Mouse (Mus musculus): ENCODE results near the gene Hsf5. TPM values are rescaled to one million over a fixed set of nuclear protein-coding genes. Genes with fewer than 3 reads are reported as not detected.

The Hsf5 gene
- polyA plus RNA-seq, 1 experiment from 2014 or later = 0.39 TPM

DNA sequence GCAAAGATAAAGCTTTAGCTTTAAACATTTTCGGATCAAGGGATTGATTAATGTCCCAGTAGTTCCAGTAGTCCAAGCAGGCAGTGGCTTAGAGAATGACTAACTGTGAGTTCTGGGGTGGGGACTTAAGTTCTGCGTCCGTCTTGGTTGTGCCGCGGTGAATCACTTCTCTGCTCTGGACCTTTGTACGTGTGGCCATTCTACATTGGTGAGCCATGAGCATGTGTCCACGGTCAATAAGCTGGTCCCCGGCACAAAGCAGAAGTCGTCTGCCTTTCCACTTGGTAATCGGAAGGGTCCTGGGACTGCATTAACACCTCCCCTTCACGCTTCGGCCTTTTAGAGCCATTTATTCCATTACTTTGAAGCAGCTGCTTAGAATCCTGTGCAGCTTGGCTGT lies 65.1 kb downstream of the Hsf5 start:
- 79% methylated on average over 12 of the region's 12 CpGs for WGBS
- H3K4me3 ChIP-seq (ENCODE audit: low read depth, low read length) = no peak overlapping the region
- H3K4me1 ChIP-seq (replicated peaks; ENCODE audit: control insufficient read depth, insufficient read depth, low read length) = no peaks in the 10 kb centered on the region
- H3K4me2 ChIP-seq (replicated peaks; ENCODE audit: low read depth, low read length) = no peak overlapping the region
- H3K9ac ChIP-seq (ENCODE audit: low read depth, low read length) = no peak overlapping the region
- H3K36me3 ChIP-seq (ENCODE audit: control insufficient read depth, insufficient read depth, low read length) = no peaks in the 10 kb centered on the region
- DNase-seq (ENCODE audit: low spot score) (no peak), ATAC-seq (ENCODE audit: low FRiP score) (no peak)
- no peaks in the 10 kb centered on the region for H3K27me3 ChIP-seq (ENCODE audit: control insufficient read depth, insufficient read depth, low read length)
- no peak overlapping the region for H3K27ac ChIP-seq (ENCODE audit: low read depth, low read length)
- H3K9me3 ChIP-seq (ENCODE audit: control insufficient read depth, low read length) = no peaks in the 10 kb centered on the region

DNA sequence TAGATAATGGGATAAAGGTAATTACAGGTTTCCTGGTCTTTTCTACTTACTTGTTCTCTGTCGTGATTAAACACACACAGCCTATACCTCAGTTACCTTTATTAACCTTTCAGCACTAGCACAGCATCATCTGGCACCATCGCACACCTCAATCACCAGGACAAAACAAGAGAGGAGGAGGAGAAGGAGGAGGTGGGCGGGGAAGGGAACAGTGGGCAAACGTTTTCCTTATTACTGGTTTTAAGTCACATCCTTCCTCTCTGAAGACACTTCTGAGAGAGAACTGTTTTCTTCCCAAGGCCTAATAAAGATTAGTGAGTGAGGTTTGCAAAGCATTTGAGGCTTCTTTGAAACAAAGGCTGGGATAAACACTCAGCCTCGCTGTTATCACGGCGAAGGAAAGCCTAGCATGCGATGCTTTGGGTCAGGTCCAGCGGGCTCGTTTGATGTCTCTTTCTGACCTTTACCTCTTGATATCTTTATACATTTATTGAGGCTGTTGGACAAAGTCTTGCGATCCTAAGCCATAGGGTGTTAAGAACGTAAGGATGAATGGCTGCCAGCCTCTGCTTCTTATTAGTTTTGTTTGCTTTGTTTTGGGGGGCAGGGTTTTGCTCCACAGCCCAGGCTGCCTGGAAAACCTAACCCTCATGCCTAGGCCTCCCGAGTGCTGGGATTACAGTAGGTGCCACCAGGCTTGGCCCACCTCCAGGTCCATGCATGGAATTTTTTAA lies 66.0 kb downstream of the Hsf5 start:
- no peak overlapping the region for H3K4me3 ChIP-seq (ENCODE audit: low read depth, low read length)
- WGBS = 64% methylated on average over 13 of the region's 13 CpGs
- ATAC-seq (ENCODE audit: low FRiP score) (no peak), DNase-seq (ENCODE audit: low spot score) (no peak)
- no peak overlapping the region for H3K27ac ChIP-seq (ENCODE audit: low read depth, low read length)
- no peaks in the 10 kb centered on the region for H3K36me3 ChIP-seq (ENCODE audit: control insufficient read depth, insufficient read depth, low read length)
- no peak overlapping the region for H3K9ac ChIP-seq (ENCODE audit: low read depth, low read length)
- H3K9me3 ChIP-seq (ENCODE audit: control insufficient read depth, low read length) = no peaks in the 10 kb centered on the region
- H3K4me2 ChIP-seq (replicated peaks; ENCODE audit: low read depth, low read length) = no peak overlapping the region
- H3K4me1 ChIP-seq (replicated peaks; ENCODE audit: control insufficient read depth, insufficient read depth, low read length) = no peaks in the 10 kb centered on the region
- H3K27me3 ChIP-seq (ENCODE audit: control insufficient read depth, insufficient read depth, low read length) = no peaks in the 10 kb centered on the region

DNA sequence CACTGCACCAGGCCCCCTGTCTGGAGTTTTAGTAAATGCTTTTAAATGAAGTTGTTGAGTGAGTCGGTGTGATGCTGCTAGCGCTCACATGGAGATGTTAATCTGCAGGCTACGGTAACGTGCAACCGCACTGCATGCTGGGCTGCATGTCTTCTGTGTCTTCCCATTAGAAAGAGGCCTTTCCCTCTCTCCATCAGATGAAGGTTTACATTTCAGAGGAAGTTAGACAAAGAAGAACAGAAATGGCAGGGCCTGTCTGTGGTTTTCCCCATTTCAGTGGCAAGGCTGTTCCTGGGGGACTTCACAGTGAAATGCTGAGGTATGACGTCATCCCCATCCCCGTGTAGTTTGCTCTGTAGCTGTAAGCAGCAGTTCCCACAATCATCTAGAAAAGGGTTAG lies 69.4 kb downstream of the Hsf5 start:
- H3K27me3 ChIP-seq (ENCODE audit: control insufficient read depth, insufficient read depth, low read length) = no peaks in the 10 kb centered on the region
- H3K4me1 ChIP-seq (replicated peaks; ENCODE audit: control insufficient read depth, insufficient read depth, low read length) = no peaks in the 10 kb centered on the region
- no peak overlapping the region for H3K27ac ChIP-seq (ENCODE audit: low read depth, low read length)
- H3K4me3 ChIP-seq (ENCODE audit: low read depth, low read length) = no peak overlapping the region
- ATAC-seq (ENCODE audit: low FRiP score) (no peak), DNase-seq (ENCODE audit: low spot score) (no peak)
- H3K9ac ChIP-seq (ENCODE audit: low read depth, low read length) = no peak overlapping the region
- no peaks in the 10 kb centered on the region for H3K36me3 ChIP-seq (ENCODE audit: control insufficient read depth, insufficient read depth, low read length)
- 66% methylated on average over 7 of the region's 7 CpGs for WGBS
- no peaks in the 10 kb centered on the region for H3K9me3 ChIP-seq (ENCODE audit: control insufficient read depth, low read length)
- no peak overlapping the region for H3K4me2 ChIP-seq (replicated peaks; ENCODE audit: low read depth, low read length)

DNA sequence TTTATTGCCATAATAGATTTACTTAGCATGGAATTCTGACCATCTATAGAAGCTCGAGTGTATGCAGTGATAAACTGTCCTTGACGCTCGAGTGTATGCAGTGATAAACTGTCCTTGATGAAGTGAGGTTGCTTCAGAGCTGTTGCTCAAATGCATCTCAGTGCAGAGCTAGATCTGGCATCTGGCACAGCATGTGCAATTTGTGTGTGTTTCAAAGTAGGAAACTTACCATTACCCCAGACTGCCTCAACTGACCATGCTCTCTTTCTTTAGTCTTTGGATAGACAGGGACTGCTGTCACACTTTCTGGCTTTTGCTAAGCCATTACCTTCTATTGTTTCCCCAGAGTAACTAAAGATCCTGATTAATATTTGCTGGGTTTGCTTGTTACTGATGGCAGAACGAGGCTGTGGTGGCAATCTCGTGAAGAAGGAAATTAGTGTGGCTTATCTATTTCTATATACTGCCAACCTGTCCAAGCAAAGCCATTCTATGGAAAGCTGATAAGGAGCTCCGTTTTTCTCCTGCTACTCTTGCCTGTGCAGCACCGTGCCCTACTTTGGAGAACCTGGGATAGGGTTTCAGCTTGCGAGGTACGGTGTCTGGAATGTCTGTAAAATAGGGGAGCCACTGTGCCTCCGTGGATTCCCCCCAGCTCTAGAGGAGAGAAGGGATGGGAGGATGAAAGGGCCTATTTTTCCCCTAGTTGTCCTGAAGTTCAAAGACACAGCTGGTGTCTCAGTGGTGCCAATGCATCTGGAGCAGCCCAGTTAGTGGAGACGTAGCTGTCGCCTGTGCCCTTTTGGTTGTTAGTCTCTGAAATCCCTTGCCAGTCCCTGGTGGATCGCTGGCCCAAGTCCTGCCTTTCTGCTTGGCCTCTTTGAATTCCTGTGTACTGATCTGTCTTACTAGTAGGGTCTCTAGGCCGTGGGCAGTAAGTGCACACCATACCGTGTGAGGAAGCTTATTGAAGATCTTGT lies 70.6 kb downstream of the Hsf5 start:
- Histone ChIP-seq H3K27me3 (ENCODE audit: control insufficient read depth, insufficient read depth, low read length) (no peaks in the 10 kb centered on the region), H3K36me3 (ENCODE audit: control insufficient read depth, insufficient read depth, low read length) (no peaks in the 10 kb centered on the region), H3K4me3 (ENCODE audit: low read depth, low read length) (no peak overlapping the region), H3K9ac (ENCODE audit: low read depth, low read length) (no peak overlapping the region), H3K9me3 (ENCODE audit: control insufficient read depth, low read length) (no peaks in the 10 kb centered on the region), H3K4me1 (replicated peaks; ENCODE audit: control insufficient read depth, insufficient read depth, low read length) (no peaks in the 10 kb centered on the region), H3K4me2 (replicated peaks; ENCODE audit: low read depth, low read length) (no peak overlapping the region), H3K27ac (ENCODE audit: low read depth, low read length) (no peak overlapping the region)
- DNase-seq (ENCODE audit: low spot score) = no peak
- ATAC-seq (ENCODE audit: low FRiP score) = no peak
- 72% methylated on average over 15 of the region's 15 CpGs for WGBS

DNA sequence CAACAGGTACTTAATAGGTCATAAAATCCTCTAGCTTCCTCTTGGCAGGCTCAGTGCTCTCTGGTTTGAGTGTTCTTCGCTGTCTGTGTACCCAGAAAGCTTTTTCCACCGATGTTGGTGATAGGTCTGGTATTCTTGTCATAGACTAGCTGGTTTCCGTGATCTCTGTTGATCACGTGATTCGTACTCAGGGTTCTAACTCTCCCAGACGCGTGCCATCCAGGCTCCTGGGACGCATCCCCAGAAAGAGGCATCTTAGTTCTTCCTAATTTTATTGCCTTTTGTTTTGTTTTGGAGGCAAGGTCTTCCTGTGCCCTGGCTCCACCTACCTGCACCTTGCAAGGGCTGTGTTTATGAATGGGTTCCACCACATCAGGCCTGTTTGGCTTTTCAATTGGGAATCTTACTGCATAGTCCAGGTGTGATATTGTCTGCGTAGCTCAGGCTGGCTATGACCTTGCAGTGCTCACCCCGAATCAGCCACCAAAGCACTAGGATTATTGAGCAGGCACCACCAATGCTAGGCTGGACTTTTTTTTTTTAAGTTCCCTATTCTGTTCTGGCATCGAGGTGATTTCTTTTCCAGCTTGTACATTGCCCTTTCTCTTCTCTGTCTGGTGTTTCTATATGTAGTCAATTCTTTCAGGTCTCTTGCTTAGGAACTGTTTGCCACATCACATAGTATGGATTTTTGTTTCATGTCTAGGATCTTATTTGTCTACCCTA lies 71.7 kb downstream of the Hsf5 start:
- ATAC-seq (ENCODE audit: low FRiP score) (no peak), DNase-seq (ENCODE audit: low spot score) (no peak)
- H3K9me3 ChIP-seq (ENCODE audit: control insufficient read depth, low read length) = no peaks in the 10 kb centered on the region
- no peak overlapping the region for H3K4me2 ChIP-seq (replicated peaks; ENCODE audit: low read depth, low read length)
- H3K9ac ChIP-seq (ENCODE audit: low read depth, low read length) = no peak overlapping the region
- H3K27me3 ChIP-seq (ENCODE audit: control insufficient read depth, insufficient read depth, low read length) = no peaks in the 10 kb centered on the region
- no peaks in the 10 kb centered on the region for H3K4me1 ChIP-seq (replicated peaks; ENCODE audit: control insufficient read depth, insufficient read depth, low read length)
- H3K36me3 ChIP-seq (ENCODE audit: control insufficient read depth, insufficient read depth, low read length) = no peaks in the 10 kb centered on the region
- no peak overlapping the region for H3K27ac ChIP-seq (ENCODE audit: low read depth, low read length)
- WGBS = 90% methylated on average over 11 of the region's 11 CpGs
- H3K4me3 ChIP-seq (ENCODE audit: low read depth, low read length) = no peak overlapping the region

DNA sequence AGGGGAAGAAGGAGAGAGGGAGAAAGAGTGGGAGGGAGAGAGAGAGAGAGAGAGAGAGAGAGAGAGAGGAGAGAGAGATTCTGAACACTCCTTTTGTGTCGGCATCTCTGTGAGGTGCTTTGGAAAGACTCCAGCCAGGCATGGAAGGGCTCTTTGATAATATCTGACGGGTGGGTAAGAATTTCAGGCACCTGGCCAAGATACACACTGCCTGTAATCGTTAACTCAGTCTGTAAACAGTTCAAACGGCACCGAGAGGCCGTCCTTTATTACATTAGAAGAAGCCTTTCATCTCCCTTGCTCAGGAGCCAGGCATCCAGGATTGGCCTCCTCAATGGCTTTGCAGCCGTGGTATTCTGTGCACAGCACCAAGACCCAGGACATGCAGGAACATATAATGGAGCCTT lies 72.4 kb downstream of the Hsf5 start:
- Histone ChIP-seq H3K4me3 (ENCODE audit: low read depth, low read length) (no peak overlapping the region), H3K27me3 (ENCODE audit: control insufficient read depth, insufficient read depth, low read length) (no peaks in the 10 kb centered on the region), H3K4me1 (replicated peaks; ENCODE audit: control insufficient read depth, insufficient read depth, low read length) (no peaks in the 10 kb centered on the region), H3K27ac (ENCODE audit: low read depth, low read length) (no peak overlapping the region), H3K9ac (ENCODE audit: low read depth, low read length) (no peak overlapping the region), H3K36me3 (ENCODE audit: control insufficient read depth, insufficient read depth, low read length) (no peaks in the 10 kb centered on the region), H3K4me2 (replicated peaks; ENCODE audit: low read depth, low read length) (no peak overlapping the region), H3K9me3 (ENCODE audit: control insufficient read depth, low read length) (no peaks in the 10 kb centered on the region)
- ATAC-seq (ENCODE audit: low FRiP score) = no peak
- DNase-seq (ENCODE audit: low spot score) = no peak
- WGBS = 49% methylated on average over 7 of the region's 7 CpGs

DNA sequence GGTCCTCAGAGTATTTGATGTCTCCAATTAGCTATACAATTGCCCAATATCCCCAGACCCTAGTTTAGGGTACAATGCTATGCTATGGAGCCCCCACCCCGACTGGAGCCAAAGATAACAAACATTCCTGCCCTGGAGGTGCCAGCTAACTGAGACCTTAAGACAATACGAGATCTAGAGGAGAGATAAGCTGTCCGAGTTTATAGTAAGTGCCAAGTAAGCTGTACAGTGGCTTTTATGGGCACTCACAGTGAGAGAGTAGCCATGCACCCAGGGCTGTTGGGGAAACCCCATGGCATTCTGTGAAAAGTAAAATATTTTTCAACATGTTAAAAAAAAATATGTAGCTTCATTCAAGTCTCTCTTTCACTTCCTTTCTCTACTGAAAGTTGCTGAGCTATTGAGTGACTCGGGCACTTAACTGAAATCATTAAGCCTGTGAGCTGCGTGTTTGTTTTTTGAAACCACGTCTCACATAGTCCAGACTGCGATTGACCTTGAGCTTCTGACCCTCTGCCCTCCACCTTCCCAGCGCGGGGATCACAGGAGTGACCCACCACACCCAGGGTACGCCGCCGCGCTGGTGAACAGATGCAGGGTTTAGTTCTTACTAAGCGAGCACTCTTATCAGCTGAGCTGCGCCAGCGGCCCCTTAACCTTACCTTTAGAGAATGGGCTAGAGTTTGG lies 73.2 kb downstream of the Hsf5 start:
- DNase-seq (ENCODE audit: low spot score) = no peak
- H3K4me2 ChIP-seq (replicated peaks; ENCODE audit: low read depth, low read length) = no peak overlapping the region
- WGBS = 77% methylated on average over 16 of the region's 16 CpGs
- no peaks in the 10 kb centered on the region for H3K9me3 ChIP-seq (ENCODE audit: control insufficient read depth, low read length)
- no peak overlapping the region for H3K9ac ChIP-seq (ENCODE audit: low read depth, low read length)
- H3K4me1 ChIP-seq (replicated peaks; ENCODE audit: control insufficient read depth, insufficient read depth, low read length) = no peaks in the 10 kb centered on the region
- no peak overlapping the region for H3K4me3 ChIP-seq (ENCODE audit: low read depth, low read length)
- H3K36me3 ChIP-seq (ENCODE audit: control insufficient read depth, insufficient read depth, low read length) = no peaks in the 10 kb centered on the region
- H3K27me3 ChIP-seq (ENCODE audit: control insufficient read depth, insufficient read depth, low read length) = no peaks in the 10 kb centered on the region
- H3K27ac ChIP-seq (ENCODE audit: low read depth, low read length) = no peak overlapping the region
- ATAC-seq (ENCODE audit: low FRiP score) = no peak

DNA sequence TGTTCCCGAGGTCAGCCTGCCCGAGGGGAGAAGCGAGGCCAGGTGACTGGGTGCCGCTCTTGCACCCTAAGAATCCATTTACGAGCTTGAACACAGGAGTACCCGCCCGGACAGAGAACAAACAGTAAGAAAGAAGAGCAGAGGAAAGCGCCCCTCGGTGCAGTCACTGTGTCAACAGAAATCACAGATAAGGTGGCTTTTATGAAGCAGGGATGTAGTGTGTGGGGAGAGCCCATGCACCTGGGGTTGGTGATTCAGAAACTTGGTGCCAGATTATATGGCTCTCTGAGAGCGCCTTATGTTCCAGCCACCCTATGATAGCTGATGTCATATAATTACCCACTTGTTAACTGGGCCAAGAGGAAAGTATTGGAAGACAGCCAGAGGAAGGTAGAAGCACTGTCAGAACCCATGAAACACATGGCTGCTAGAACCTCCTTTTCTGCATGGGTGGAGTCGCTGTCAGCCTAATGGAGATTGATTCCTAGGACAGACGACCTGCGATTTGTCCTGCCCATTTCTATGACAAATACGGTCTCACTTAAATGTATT lies 80.2 kb downstream of the Hsf5 start:
- no peaks in the 10 kb centered on the region for H3K36me3 ChIP-seq (ENCODE audit: control insufficient read depth, insufficient read depth, low read length)
- no peaks in the 10 kb centered on the region for H3K4me1 ChIP-seq (replicated peaks; ENCODE audit: control insufficient read depth, insufficient read depth, low read length)

More for the DNA sequence above, 80.2 kb downstream of the Hsf5 start:
- Histone ChIP-seq H3K27ac (ENCODE audit: low read depth, low read length) (no peak overlapping the region), H3K27me3 (ENCODE audit: control insufficient read depth, insufficient read depth, low read length) (no peaks in the 10 kb centered on the region), H3K4me2 (replicated peaks; ENCODE audit: low read depth, low read length) (no peak overlapping the region), H3K9ac (ENCODE audit: low read depth, low read length) (no peak overlapping the region), H3K9me3 (ENCODE audit: control insufficient read depth, low read length) (no peaks in the 10 kb centered on the region), H3K4me3 (ENCODE audit: low read depth, low read length) (no peak overlapping the region)
- WGBS = 85% methylated on average over 14 of the region's 14 CpGs
- DNase-seq (ENCODE audit: low spot score) (no peak), ATAC-seq (ENCODE audit: low FRiP score) (no peak)
